Mouse (Mus musculus): Measurements from ENCODE around the gene Hap1.

- TF ChIP-seq CTCF (IDR thresholded peaks at IDR 0.05; ENCODE audit: extremely low read depth, insufficient read depth, low read length) (no peak), POLR2A (IDR thresholded peaks at IDR 0.05; ENCODE audit: extremely low read depth, insufficient read depth, low read length) (no peak)
These were observed 21.9 kb downstream of the Hap1 start, which contains the start of gene Gast for GRCm38 (mm10) chr11:100333944-100334457.

Measured in cortical plate, adult 2 months (tissue).